Mouse (Mus musculus) Patski (cell line): ENCODE measurements around the gene Tcf7l2. TPM values are rescaled to one million over a fixed set of nuclear protein-coding genes. Genes with fewer than 3 reads are reported as not detected.

ENCODE experiments used
- ATAC-seq: fragments of 100-300 bp; one replicate; pipeline ENCODE4 v1.8.0; 2021
- CTCF ChIA-PET: fragments of 350-600 bp; sonication (Branson Sonifier 250); formaldehyde crosslinking; loops from one replicate; lab custom pipeline; 2022; ENCODE audit warnings: inconsistent platforms; lab: Charles Lee
- POLR2A ChIA-PET: fragments of 350-600 bp; sonication (Branson Sonifier 250); formaldehyde crosslinking; loops from one replicate; lab custom pipeline; 2022; ENCODE audit warnings: antibody characterized with exemption, inconsistent platforms; lab: Charles Lee
- DNase-seq: peaks from one replicate; pipeline ENCODE4 v3.0.0-alpha.2; 2011; ENCODE audit warnings: low read depth, low spot score
- H3K27me3 ChIP-seq: fragments of 371-371 bp; one replicate; pipeline ENCODE4 v1.5.1; 2021
- CTCF ChIP-seq: fragments of 100-300 bp; IDR thresholded peaks from one replicate; pipeline ENCODE4 v1.5.1; 2021
- in situ Hi-C: fragments of 300-500 bp; cut with MboI; formaldehyde crosslinking; loops from 3 replicates; pipeline ENCODE4 v1.11.1; 2018; ENCODE audit warnings: low pct_unique_long_range_greater_than_20kb, mixed read lengths
- polyA plus RNA-seq: library from polyadenylated mRNA; unstranded; gene quantifications from one replicate; pipeline ENCODE4 v1.2.3, GENCODE M21; 2021

The Tcf7l2 gene
- polyA plus RNA-seq, 1 experiment from 2014 or later = 22.1 TPM

DNA sequence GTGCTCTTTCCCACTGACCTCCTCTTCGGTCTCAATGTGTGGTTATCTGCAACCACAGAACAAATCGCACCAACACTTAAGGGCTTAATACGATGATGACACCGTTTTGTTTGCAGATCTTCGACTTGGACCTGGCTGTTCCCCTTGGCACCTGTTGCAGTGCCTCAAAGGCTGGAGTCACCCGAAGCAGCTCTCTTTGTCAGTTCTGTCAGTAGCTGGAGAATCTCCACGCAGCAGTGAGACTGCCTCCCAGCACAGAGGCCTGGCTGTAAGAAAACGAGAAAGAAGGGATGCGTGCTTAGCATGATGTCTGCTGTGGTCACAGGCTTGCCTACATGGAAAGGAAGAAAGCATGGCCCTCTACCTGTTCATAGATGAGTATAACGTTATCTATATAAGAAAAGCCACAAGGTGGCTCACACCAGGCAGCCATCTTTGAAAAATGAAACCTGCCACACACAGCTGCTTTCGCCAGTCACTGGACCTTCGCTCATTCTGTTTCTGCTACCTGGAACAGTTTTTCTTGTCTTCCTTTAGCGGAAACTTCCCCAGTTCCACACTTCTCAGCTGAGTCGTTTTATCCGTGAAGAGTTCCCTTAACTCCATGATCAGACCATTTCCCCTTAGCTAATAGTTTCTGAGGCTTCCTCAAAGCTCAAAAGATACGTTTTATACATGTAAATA lies 21.1 kb upstream of the Tcf7l2 start:
- DNase-seq (no peak), ATAC-seq (peak; percentile 9)
- no peaks in the 10 kb centered on the region for H3K27me3 ChIP-seq
- CTCF ChIA-PET = interaction anchor here (0.8 to 1.4 kb wide), 4 partner anchors 10 to 175 kb away, joined by 3 to 6 read pairs (median 4); no protein-coding TSS in a partner anchor
- no peak for TF ChIP-seq CTCF
- POLR2A ChIA-PET = no interaction called here
- in situ Hi-C loops = no loop called here

GRCm38 (mm10) chr19:55722376-55722775 lies 19.2 kb upstream of the Tcf7l2 start:
- H3K27me3 ChIP-seq = no peaks in the 10 kb centered on the region
- ATAC-seq = no peak
- CTCF ChIA-PET = no interaction called here
- no peak for DNase-seq
- in situ Hi-C loops = no loop called here
- POLR2A ChIA-PET = interaction anchor here (0.7 to 1.1 kb wide), 2 partner anchors 55 to 413 kb away, joined by 3 to 4 read pairs; no protein-coding TSS in a partner anchor
- no peak for TF ChIP-seq CTCF

GRCm38 (mm10) chr19:55729376-55729775 lies 12.2 kb upstream of the Tcf7l2 start:
- in situ Hi-C loops = no loop called here
- no peaks in the 10 kb centered on the region for H3K27me3 ChIP-seq
- no peak for TF ChIP-seq CTCF
- DNase-seq (no peak), ATAC-seq (no peak)
- ChIA-PET POLR2A (interaction anchor here (0.7 kb wide), 1 partner anchor 87 kb away, joined by 3 read pairs; no protein-coding TSS in a partner anchor), CTCF (no interaction called here)

DNA sequence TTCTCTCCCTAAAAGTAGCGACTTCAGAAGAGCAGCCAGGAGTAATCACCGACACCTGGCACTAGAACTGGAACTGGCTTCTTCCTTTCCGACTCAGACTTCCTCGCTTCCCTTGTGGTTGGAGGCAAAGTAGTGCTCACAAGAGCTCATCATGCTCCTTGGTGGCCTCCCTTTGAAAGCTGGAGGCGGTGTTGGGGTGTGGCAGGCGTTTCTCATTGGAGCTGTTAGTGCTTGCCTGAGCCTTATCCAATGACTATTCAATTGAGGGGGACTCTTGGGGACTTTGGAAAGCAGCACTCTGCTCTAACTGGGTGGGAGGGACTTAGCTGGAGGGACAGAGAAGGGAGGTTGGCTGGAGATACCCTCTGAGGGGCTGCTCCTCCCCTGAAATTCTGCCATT lies 9.1 kb upstream of the Tcf7l2 start:
- ChIA-PET POLR2A (no interaction called here), CTCF (interaction anchor here (0.7 kb wide), 1 partner anchor 12 kb away, joined by 3 read pairs; no protein-coding TSS in a partner anchor)
- no peak for ATAC-seq
- in situ Hi-C loops = no loop called here
- DNase-seq = no peak
- no peak for TF ChIP-seq CTCF
- H3K27me3 ChIP-seq = no peaks in the 10 kb centered on the region

- no peak for DNase-seq
- CTCF ChIA-PET = no interaction called here
- no peak for TF ChIP-seq CTCF
- ATAC-seq = peak; percentile 86
- no peaks in the 10 kb centered on the region for H3K27me3 ChIP-seq
- in situ Hi-C loops = no loop called here
- POLR2A ChIA-PET = no interaction called here
Measured at GRCm38 (mm10) chr19:55732994-55733393, 8.6 kb upstream of the Tcf7l2 start.

GRCm38 (mm10) chr19:55736016-55736415 lies 5.6 kb upstream of the Tcf7l2 start:
- in situ Hi-C loops = no loop called here
- ATAC-seq = no peak

GRCm38 (mm10) chr19:55739713-55740112 lies 1.9 kb upstream of the Tcf7l2 start:
- no peaks in the 10 kb centered on the region for H3K27me3 ChIP-seq

More at GRCm38 (mm10) chr19:55736016-55736415, 5.6 kb upstream of the Tcf7l2 start:
- DNase-seq = no peak
- TF ChIP-seq CTCF = no peak
- CTCF ChIA-PET = no interaction called here
- H3K27me3 ChIP-seq = no peaks in the 10 kb centered on the region
- POLR2A ChIA-PET = interaction anchor here (0.7 kb wide), 1 partner anchor 23 kb away, joined by 3 read pairs; no protein-coding TSS in a partner anchor

GRCm38 (mm10) chr19:55740753-55741438 lies 724 bp upstream of the Tcf7l2 start:
- CTCF ChIA-PET = interaction anchor here (1.5 kb wide), 1 partner anchor 29 kb away, joined by 3 read pairs; no protein-coding TSS in a partner anchor
- DNase-seq = no peak
- TF ChIP-seq CTCF = no peak
- H3K27me3 ChIP-seq = no peaks in the 10 kb centered on the region
- POLR2A ChIA-PET = interaction anchor here (0.7 to 1.6 kb wide), 4 partner anchors 28 to 297 kb away, joined by 3 to 5 read pairs (median 4); no protein-coding TSS in a partner anchor
- peak; percentile 6 for ATAC-seq
- in situ Hi-C loops = loop anchor here (5.0 kb wide), 1 partner anchor 136 kb away; no protein-coding TSS in a partner anchor

More at GRCm38 (mm10) chr19:55739713-55740112, 1.9 kb upstream of the Tcf7l2 start:
- DNase-seq (no peak), ATAC-seq (no peak)
- POLR2A ChIA-PET = no interaction called here
- TF ChIP-seq CTCF = no peak
- CTCF ChIA-PET = no interaction called here
- in situ Hi-C loops = loop anchor here (5.0 kb wide), 1 partner anchor 138 kb away; no protein-coding TSS in a partner anchor

GRCm38 (mm10) chr19:55742386-55743000 lies 873 bp downstream of the Tcf7l2 start:
- no peaks in the 10 kb centered on the region for H3K27me3 ChIP-seq
- no peak for TF ChIP-seq CTCF
- CTCF ChIA-PET = no interaction called here
- in situ Hi-C loops = loop anchor here (5.0 kb wide), 1 partner anchor 135 kb away; no protein-coding TSS in a partner anchor
- POLR2A ChIA-PET = interaction anchor here (0.6 to 1.6 kb wide), 7 partner anchors 17 to 249 kb away, joined by 3 to 15 read pairs (median 4); no protein-coding TSS in a partner anchor
- no peak for ATAC-seq
- DNase-seq = no peak
